17 mouse cellular contexts compared by ENCODE assay signal in genomic region chr13:108322466-108322865, GRCm38 (mm10). TPM values are rescaled to one million over a fixed set of nuclear protein-coding genes. Genes with fewer than 3 reads are reported as not detected.
A peak's percentile ranks its signal among the peaks of the same experiment; 100 is the strongest.
DNase-seq lines count a peak whose midpoint lies in the region.
"Had no signal": no experiment of that assay in that cellular context is flagged by ENCODE, and none has a peak within 500 bp of the region (broad histone marks: within the 10 kb centered on the region; RNA-seq: fewer than 3 reads in every experiment).

No protein-coding gene starts in this region.

- H3K4me1 ChIP-seq in heart, embryonic 10.5 days, result no peaks in the 10 kb centered on the region

- peak; percentile 64 for DNase-seq in heart, adult 11 months
- no peak for DNase-seq in heart, postnatal 4 days
- peak; percentile 51 for DNase-seq in heart, embryonic 10.5 days (ENCODE audit: low spot score)
- no peak for DNase-seq in heart, adult 8-10 months (ENCODE audit: low spot score)
- DNase-seq: adrenal gland, adult 2 months; adrenal gland, adult 8-10 months; adrenal gland, postnatal 10 days; adrenal gland, postnatal 14 days; adrenal gland, postnatal 25 days; adrenal gland, postnatal 36 days; B cell, adult 2 months; cerebellum, adult 11 months; cerebellum, adult 11-12 months; cerebellum, adult 18-20 months had no signal

- H3K27me3 ChIP-seq in heart, embryonic 10.5 days (ENCODE audit: insufficient read depth, poor library complexity, severe bottlenecking), result peaks cover 95% of the 10 kb centered on the region
- H3K27me3 ChIP-seq: CH12.LX, Patski had no signal

- no peaks in the 10 kb centered on the region; the same call in 1 of the 2 replicates for H3K9me3 ChIP-seq in heart, embryonic 10.5 days
- H3K9me3 ChIP-seq: G1E had no signal

- no peak overlapping the region for H3K4me3 ChIP-seq in heart, embryonic 10.5 days

- no peak overlapping the region for H3K27ac ChIP-seq in heart, embryonic 10.5 days

- 0 out of 2 replicates have a peak, but pooled peaks cover 12% of the 10 kb centered on the region for H3K36me3 ChIP-seq in heart, embryonic 10.5 days

- WGBS in heart, embryonic 10.5 days, result 81% methylated on average over 2 of the region's 2 CpGs

RNA-seq across cellular contexts. Expression of gene Depdc1b, which starts 6.3 kb away (rescaled TPM):
- total RNA-seq in heart, postnatal 4 days (2021), result 1 to 10 TPM; 4.7 to 8.2 TPM
- 6.5 and 10.0 TPM in 2 replicates for polyA plus RNA-seq in heart, embryonic 10.5 days (2016; fragmentation: Nextera tagmentation; extraction: Ambion mirVana)
- total RNA-seq in heart, adult 8-10 months (2022), result under 1 TPM in 3 of 4 experiments, not detected in 1; 0.16 to 0.56 (median 0.43) TPM

Comparison
In these comparisons a context has a peak if more than half of its experiments do, and no peak if none do; other contexts are left out.
1. DNase-seq: peak in heart, adult 11 months (single experiment) and heart, embryonic 10.5 days (single experiment); none in heart, postnatal 4 days (single experiment) and heart, adult 8-10 months (single experiment).